Mouse (Mus musculus) liver, embryonic 11.5 days (tissue): ENCODE data around the gene Hnrnpc. TPM values are rescaled to one million over a fixed set of nuclear protein-coding genes. Genes with fewer than 3 reads are reported as not detected.
"Not testable (repeated sequence)": the region's sequence is repeated elsewhere in the genome, so short reads cannot be mapped to it uniquely, and the experiment has no call there.

Source experiments
- ATAC-seq: fragments of 200-750 bp; cut with Nextera tagmentation; replicated peaks from 2 replicates; pipeline ENCODE4 v1.8.0; 2017; ENCODE audit warnings: moderate number of reproducible peaks, mild to moderate bottlenecking, moderate TSS enrichment, moderate library complexity; ENCODE audit not compliant: low FRiP score
- DNase-seq: peaks from one replicate; pipeline ENCODE4 v3.0.0-alpha.2; 2017; ENCODE audit warnings: low spot score
- H3K27ac ChIP-seq: fragments of 300-500 bp; sonication (generic); 2 replicates; pipeline ENCODE4 v1.5.1; 2014; ENCODE audit warnings: mild to moderate bottlenecking, low read depth, low read length, control low read depth
- H3K27me3 ChIP-seq: fragments of 300-500 bp; sonication (generic); replicated peaks from 2 replicates; pipeline ENCODE4 v1.6.1; 2014; ENCODE audit warnings: low read length, mixed read lengths; ENCODE audit not compliant: control insufficient read depth, insufficient read depth
- H3K36me3 ChIP-seq: fragments of 300-500 bp; sonication (generic); 2 replicates; pipeline ENCODE4 v1.6.1; 2014; ENCODE audit warnings: mild to moderate bottlenecking, low read length, moderate library complexity, mixed read lengths; ENCODE audit not compliant: control insufficient read depth, insufficient read depth
- H3K4me1 ChIP-seq: fragments of 300-500 bp; sonication (generic); replicated peaks from 2 replicates; pipeline ENCODE4 v1.6.1; 2014; ENCODE audit warnings: low read length, mixed read lengths; ENCODE audit not compliant: control insufficient read depth, insufficient read depth
- H3K4me2 ChIP-seq: fragments of 300-500 bp; sonication (generic); 2 replicates; pipeline ENCODE4 v1.6.1; 2014; ENCODE audit warnings: mild to moderate bottlenecking, control low read depth, moderate library complexity
- H3K4me3 ChIP-seq: fragments of 300-500 bp; sonication (generic); 2 replicates; pipeline ENCODE4 v1.5.1; 2014; ENCODE audit warnings: low read depth, low read length, control low read depth
- H3K9ac ChIP-seq: fragments of 300-500 bp; sonication (generic); 2 replicates; pipeline ENCODE4 v1.6.1; 2014; ENCODE audit warnings: low read depth, low read length, control low read depth
- H3K9me3 ChIP-seq: fragments of 300-500 bp; sonication (generic); 2 replicates; pipeline ENCODE4 v1.6.1; 2016; ENCODE audit warnings: low read length, inconsistent platforms, mixed read lengths; ENCODE audit not compliant: control insufficient read depth
- WGBS: fragments of 180-500 bp; shearing (Covaris S2); extraction: QIAGEN DNeasy Blood & Tissue Kit; methylation state at CpG from one replicate; pipeline ENCODE4 v1.1.7; 2014; 5-methylcytosine and 5-hydroxymethylcytosine counted together
- polyA plus RNA-seq: library from polyadenylated mRNA; unstranded; fragments of >200 nt; fragmentation: Nextera tagmentation; extraction: Ambion mirVana; gene quantifications from 2 replicates; pipeline ENCODE4 v1.2.1, GENCODE M21; 2014

The Hnrnpc gene
- polyA plus RNA-seq, 1 experiment from 2014 or later, result 698 TPM

- not testable (repeated sequence) for H3K4me3 ChIP-seq, H3K4me2 ChIP-seq, H3K27ac ChIP-seq, H3K36me3 ChIP-seq, H3K9ac ChIP-seq, H3K27me3 ChIP-seq, DNase-seq, H3K4me1 ChIP-seq, ATAC-seq, H3K9me3 ChIP-seq
- WGBS, result 87% methylated on average over 3 of the region's 3 CpGs
Measured at GRCm38 (mm10) chr14:52052720-52053119, 51.1 kb downstream of the Hnrnpc start.

- ATAC-seq (no peak), DNase-seq (no peak)
- H3K27me3 ChIP-seq, result no peaks in the 10 kb centered on the region
- no peak overlapping the region for H3K27ac ChIP-seq
- H3K9ac ChIP-seq, result no peak overlapping the region
- no peak overlapping the region for H3K4me2 ChIP-seq
- no peaks in the 10 kb centered on the region for H3K36me3 ChIP-seq
- no peaks in the 10 kb centered on the region for H3K9me3 ChIP-seq
- WGBS, result 80% methylated on average over 9 of the region's 9 CpGs
- H3K4me1 ChIP-seq, result no peaks in the 10 kb centered on the region; the same call in 1 of the 2 replicates
- no peak overlapping the region for H3K4me3 ChIP-seq
Measured at GRCm38 (mm10) chr14:52045966-52046565, 57.8 kb downstream of the Hnrnpc start.

- Histone ChIP-seq H3K9me3 (no peaks in the 10 kb centered on the region), H3K27me3 (no peaks in the 10 kb centered on the region), H3K4me3 (no peak overlapping the region), H3K27ac (no peak overlapping the region), H3K9ac (no peak overlapping the region), H3K36me3 (no peaks in the 10 kb centered on the region), H3K4me1 (no peaks in the 10 kb centered on the region; the same call in 1 of the 2 replicates), H3K4me2 (peak overlapping the region; percentile 19)
- ATAC-seq, result peak; percentile 72
- 6% methylated on average over 8 of the region's 8 CpGs for WGBS
- DNase-seq, result peak; percentile 46
Measured at GRCm38 (mm10) chr14:52044901-52045678, 58.7 kb downstream of the Hnrnpc start.

- no peaks in the 10 kb centered on the region for H3K9me3 ChIP-seq
- WGBS, result 75% methylated on average over 6 of the region's 6 CpGs
- H3K4me1 ChIP-seq, result no peaks in the 10 kb centered on the region; the same call in 1 of the 2 replicates
- no peaks in the 10 kb centered on the region for H3K27me3 ChIP-seq
- H3K27ac ChIP-seq, result no peak overlapping the region
- no peak overlapping the region for H3K9ac ChIP-seq
- H3K4me3 ChIP-seq, result no peak overlapping the region
- DNase-seq (no peak), ATAC-seq (no peak)
- H3K4me2 ChIP-seq, result no peak overlapping the region
- H3K36me3 ChIP-seq, result no peaks in the 10 kb centered on the region
Measured at GRCm38 (mm10) chr14:52043446-52043845, 60.4 kb downstream of the Hnrnpc start.

- H3K27ac ChIP-seq, H3K9me3 ChIP-seq, H3K4me1 ChIP-seq, DNase-seq, H3K4me2 ChIP-seq, H3K4me3 ChIP-seq, ATAC-seq, H3K9ac ChIP-seq, H3K36me3 ChIP-seq, H3K27me3 ChIP-seq: not testable (repeated sequence)
- WGBS, result 41% methylated on average over 3 of the region's 3 CpGs
Measured at GRCm38 (mm10) chr14:52042359-52042758, 61.5 kb downstream of the Hnrnpc start, which contains the start of gene Olfr221. Gene Olfr221, minus strand, starts transcription at chr14:52042459.

- H3K9me3 ChIP-seq, result no peaks in the 10 kb centered on the region
- H3K27me3 ChIP-seq, result 0 out of 2 replicates have a peak, but pooled peaks cover 2% of the 10 kb centered on the region
- no peaks in the 10 kb centered on the region for H3K4me1 ChIP-seq
- H3K27ac ChIP-seq, result no peak overlapping the region
- no peak overlapping the region for H3K9ac ChIP-seq
- H3K36me3 ChIP-seq, result no peaks in the 10 kb centered on the region
- 74% methylated on average over 5 of the region's 5 CpGs for WGBS
- DNase-seq (no peak), ATAC-seq (no peak)
- no peak overlapping the region for H3K4me3 ChIP-seq
- H3K4me2 ChIP-seq, result no peak overlapping the region
Measured at GRCm38 (mm10) chr14:52039332-52039731, 64.5 kb downstream of the Hnrnpc start.

GRCm38 (mm10) chr14:52035926-52036325, 67.9 kb downstream of the Hnrnpc start:
- Histone ChIP-seq H3K9me3 (no peaks in the 10 kb centered on the region), H3K27me3 (0 out of 2 replicates have a peak, but pooled peaks cover 2% of the 10 kb centered on the region), H3K36me3 (no peaks in the 10 kb centered on the region), H3K27ac (no peak overlapping the region), H3K4me2 (no peak overlapping the region), H3K4me1 (no peaks in the 10 kb centered on the region), H3K9ac (no peak overlapping the region), H3K4me3 (no peak overlapping the region)
- WGBS, result 81% methylated on average over 6 of the region's 6 CpGs
- no peak for ATAC-seq
- DNase-seq, result no peak

- Histone ChIP-seq H3K4me1 (peaks cover 20% of the 10 kb centered on the region), H3K27me3 (no peaks in the 10 kb centered on the region), H3K4me3 (no peak overlapping the region), H3K9me3 (no peaks in the 10 kb centered on the region), H3K4me2 (no peak overlapping the region), H3K27ac (no peak overlapping the region), H3K9ac (no peak overlapping the region), H3K36me3 (no peaks in the 10 kb centered on the region)
- WGBS, result 83% methylated on average over 4 of the region's 4 CpGs
- DNase-seq, result no peak
- ATAC-seq, result no peak
Measured at GRCm38 (mm10) chr14:52026342-52026741, 77.5 kb downstream of the Hnrnpc start.
